Mouse (Mus musculus) midbrain, embryonic 16.5 days (tissue): ENCODE measurements around the gene Cdc37l1. TPM values are rescaled to one million over a fixed set of nuclear protein-coding genes. Genes with fewer than 3 reads are reported as not detected.

Experiments
- ATAC-seq: fragments of 200-750 bp; cut with Nextera tagmentation; 2 replicates; pipeline ENCODE4 v1.8.0; 2017; ENCODE audit warnings: moderate TSS enrichment
- H3K27ac ChIP-seq: fragments of 300-500 bp; sonication (generic); 2 replicates; pipeline ENCODE4 v1.5.1; 2014; ENCODE audit warnings: mild to moderate bottlenecking, low read length, mixed read lengths
- H3K27me3 ChIP-seq: fragments of 300-500 bp; sonication (generic); 2 replicates; pipeline ENCODE4 v1.6.1; 2014; ENCODE audit warnings: low read depth, low read length, mixed read lengths; ENCODE audit not compliant: control insufficient read depth, insufficient read depth
- H3K36me3 ChIP-seq: fragments of 300-500 bp; sonication (generic); 2 replicates; pipeline ENCODE4 v1.6.1; 2014; ENCODE audit warnings: mild to moderate bottlenecking, low read length, moderate library complexity, mixed read lengths; ENCODE audit not compliant: control insufficient read depth, insufficient read depth
- H3K4me1 ChIP-seq: fragments of 300-500 bp; sonication (generic); 2 replicates; pipeline ENCODE4 v1.6.1; 2014; ENCODE audit warnings: mild to moderate bottlenecking, low read length, mixed read lengths; ENCODE audit not compliant: control insufficient read depth, insufficient read depth
- H3K4me2 ChIP-seq: fragments of 300-500 bp; sonication (generic); 2 replicates; pipeline ENCODE4 v1.6.1; 2014; ENCODE audit warnings: mild to moderate bottlenecking, low read length, mixed read lengths
- H3K4me3 ChIP-seq: fragments of 300-500 bp; sonication (generic); 2 replicates; pipeline ENCODE4 v1.5.1; 2014; ENCODE audit warnings: low read depth, mild to moderate bottlenecking, low read length, moderate library complexity, mixed read lengths
- H3K9ac ChIP-seq: fragments of 300-500 bp; sonication (generic); 2 replicates; pipeline ENCODE4 v1.6.1; 2014; ENCODE audit warnings: low read depth, low read length, mixed read lengths
- H3K9me3 ChIP-seq: fragments of 300-500 bp; sonication (generic); replicated peaks from 2 replicates; pipeline ENCODE4 v1.6.1; 2014; ENCODE audit warnings: mild to moderate bottlenecking, low read length, mixed read lengths; ENCODE audit not compliant: control insufficient read depth, poor library complexity, severe bottlenecking
- WGBS: fragments of 180-500 bp; shearing (Covaris S2); extraction: QIAGEN DNeasy Blood & Tissue Kit; methylation state at CpG from one replicate; pipeline ENCODE4 v1.1.7; 2014; 5-methylcytosine and 5-hydroxymethylcytosine counted together
- polyA plus RNA-seq: library from polyadenylated mRNA; unstranded; fragments of >200 nt; fragmentation: Nextera tagmentation; extraction: Ambion mirVana; gene quantifications from 2 replicates; pipeline ENCODE4 v1.2.1, GENCODE M21; 2015

Cdc37l1 gene
- polyA plus RNA-seq, 1 experiment from 2014 or later = 48.9 TPM

DNA sequence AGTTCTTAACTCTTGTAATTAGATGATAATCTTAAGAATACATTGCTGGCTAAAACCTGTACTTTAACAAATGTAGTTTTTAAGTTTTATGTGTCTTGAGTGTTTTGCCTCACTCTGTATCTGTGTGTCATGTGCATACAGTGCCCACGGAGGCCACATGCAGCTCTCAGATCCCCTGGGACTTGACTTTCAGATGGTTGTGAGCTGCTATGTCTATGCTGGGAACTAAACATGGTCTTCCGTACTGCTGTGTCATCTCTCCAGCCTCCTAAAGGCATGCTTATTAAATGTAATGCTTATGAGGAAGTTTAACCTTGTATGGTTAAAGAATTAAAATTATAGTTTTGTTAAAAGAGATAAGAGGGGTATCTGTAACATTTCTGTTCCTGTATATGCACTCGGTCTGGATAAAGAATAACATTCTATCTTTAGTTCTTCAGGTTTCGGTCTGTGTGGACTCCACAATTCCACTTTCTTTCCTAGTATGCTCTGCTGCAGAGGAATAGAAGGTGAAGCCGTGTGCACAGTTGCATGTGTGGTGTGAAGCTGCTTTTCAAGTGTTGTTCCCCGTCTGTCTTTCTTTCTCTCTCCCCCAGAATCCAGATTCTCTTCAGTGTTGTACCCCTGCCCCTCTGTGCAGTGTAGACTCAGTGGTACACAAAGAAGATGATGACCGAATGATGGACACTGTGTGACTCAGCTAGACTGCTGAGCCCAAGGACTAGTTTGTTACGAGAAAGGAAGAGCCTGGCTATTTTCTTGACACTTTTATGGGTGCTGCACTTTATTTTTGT is 25.5 kb downstream of the Cdc37l1 start:
- no peaks in the 10 kb centered on the region for H3K27me3 ChIP-seq
- ATAC-seq = no peak
- WGBS = 86% methylated on average over 8 of the region's 8 CpGs
- no peaks in the 10 kb centered on the region for H3K4me1 ChIP-seq
- peaks cover 20% of the 10 kb centered on the region for H3K36me3 ChIP-seq
- H3K4me2 ChIP-seq = no peak overlapping the region
- no peak overlapping the region for H3K9ac ChIP-seq
- no peak overlapping the region for H3K27ac ChIP-seq
- no peak overlapping the region for H3K4me3 ChIP-seq
- H3K9me3 ChIP-seq = no peaks in the 10 kb centered on the region

DNA sequence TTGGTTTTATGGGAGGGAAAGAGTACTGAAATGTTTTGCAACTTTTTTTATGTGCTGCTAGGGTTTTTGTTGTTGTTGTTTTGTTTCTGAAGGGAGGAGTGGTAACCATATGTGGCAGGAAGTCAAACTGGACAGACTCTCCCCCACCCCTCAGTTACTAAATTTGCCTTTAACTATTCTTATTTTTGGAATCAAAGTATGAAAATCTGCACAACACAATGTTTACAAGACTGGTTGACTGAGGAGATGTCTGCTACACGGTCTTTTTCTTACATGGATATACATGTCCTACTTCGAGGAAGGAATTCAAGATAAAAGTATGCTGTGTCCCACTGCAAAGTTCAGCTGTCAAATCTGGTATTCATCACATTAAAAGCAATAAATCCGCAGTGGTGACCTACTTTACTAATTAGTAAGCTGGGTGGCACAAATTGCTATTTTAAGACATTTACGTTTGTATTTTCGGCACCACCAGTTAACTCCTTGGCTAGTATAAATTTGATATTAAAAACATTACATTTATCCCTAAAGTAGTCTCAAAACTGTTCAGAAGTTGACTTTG is 26.1 kb downstream of the Cdc37l1 start:
- H3K4me3 ChIP-seq = no peak overlapping the region
- H3K9ac ChIP-seq = no peak overlapping the region
- no peak for ATAC-seq
- H3K9me3 ChIP-seq = no peaks in the 10 kb centered on the region
- peaks cover 24% of the 10 kb centered on the region for H3K36me3 ChIP-seq
- no peaks in the 10 kb centered on the region for H3K27me3 ChIP-seq
- H3K27ac ChIP-seq = no peak overlapping the region
- 91% methylated on average over 5 of the region's 5 CpGs for WGBS
- H3K4me2 ChIP-seq = no peak overlapping the region
- no peaks in the 10 kb centered on the region for H3K4me1 ChIP-seq

DNA sequence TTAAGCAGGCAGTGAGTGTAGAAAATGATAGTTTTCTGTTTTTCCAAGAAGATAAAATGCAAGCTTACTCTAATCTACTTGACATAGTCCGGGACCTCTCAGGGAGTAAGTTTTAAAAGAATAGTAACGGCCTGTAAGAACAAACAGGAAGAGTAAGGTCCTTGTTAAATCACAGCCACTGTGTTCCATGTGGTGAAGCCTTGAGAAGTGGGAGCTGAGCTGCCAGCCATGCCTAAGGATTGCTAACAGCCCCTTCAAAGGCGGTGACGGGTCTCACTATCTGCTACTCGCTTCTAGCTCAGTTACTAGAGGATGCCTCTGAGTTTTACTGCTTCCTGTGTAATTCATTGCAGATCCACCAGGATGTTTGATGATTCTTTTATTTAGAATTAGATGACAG is 26.6 kb downstream of the Cdc37l1 start:
- H3K36me3 ChIP-seq = peaks cover 29% of the 10 kb centered on the region
- no peak overlapping the region for H3K27ac ChIP-seq
- no peaks in the 10 kb centered on the region for H3K27me3 ChIP-seq
- H3K9ac ChIP-seq = no peak overlapping the region
- H3K4me1 ChIP-seq = no peaks in the 10 kb centered on the region
- no peak overlapping the region for H3K4me2 ChIP-seq
- H3K9me3 ChIP-seq = no peaks in the 10 kb centered on the region
- no peak overlapping the region for H3K4me3 ChIP-seq
- WGBS = 82% methylated on average over 5 of the region's 5 CpGs
- no peak for ATAC-seq

DNA sequence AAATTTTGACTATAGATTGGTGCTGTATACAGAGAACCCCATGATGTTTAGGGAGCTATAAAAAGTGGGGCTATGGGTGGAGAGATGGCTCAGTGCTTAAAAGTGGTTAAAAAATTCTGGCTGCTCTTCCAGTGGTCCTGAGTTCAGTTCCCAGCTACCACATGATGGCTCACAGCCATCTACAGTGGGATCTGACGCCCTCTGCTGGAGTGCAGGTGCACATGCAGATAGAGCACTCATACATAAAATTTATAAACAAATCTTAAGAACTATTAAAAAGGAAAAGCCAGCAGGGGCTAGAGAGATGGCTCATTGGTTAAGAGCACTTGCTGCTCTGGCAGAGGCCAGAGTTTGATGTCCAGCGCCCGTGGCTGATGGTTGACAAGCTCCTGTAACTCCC is 29.5 kb downstream of the Cdc37l1 start:
- H3K9ac ChIP-seq = no peak overlapping the region
- H3K4me2 ChIP-seq = no peak overlapping the region
- H3K27ac ChIP-seq = no peak overlapping the region
- H3K27me3 ChIP-seq = no peaks in the 10 kb centered on the region
- ATAC-seq = no peak
- H3K9me3 ChIP-seq = no peaks in the 10 kb centered on the region
- WGBS = 96% methylated on average over 3 of the region's 3 CpGs
- H3K4me3 ChIP-seq = no peak overlapping the region
- no peaks in the 10 kb centered on the region for H3K4me1 ChIP-seq
- H3K36me3 ChIP-seq = peaks cover 32% of the 10 kb centered on the region

DNA sequence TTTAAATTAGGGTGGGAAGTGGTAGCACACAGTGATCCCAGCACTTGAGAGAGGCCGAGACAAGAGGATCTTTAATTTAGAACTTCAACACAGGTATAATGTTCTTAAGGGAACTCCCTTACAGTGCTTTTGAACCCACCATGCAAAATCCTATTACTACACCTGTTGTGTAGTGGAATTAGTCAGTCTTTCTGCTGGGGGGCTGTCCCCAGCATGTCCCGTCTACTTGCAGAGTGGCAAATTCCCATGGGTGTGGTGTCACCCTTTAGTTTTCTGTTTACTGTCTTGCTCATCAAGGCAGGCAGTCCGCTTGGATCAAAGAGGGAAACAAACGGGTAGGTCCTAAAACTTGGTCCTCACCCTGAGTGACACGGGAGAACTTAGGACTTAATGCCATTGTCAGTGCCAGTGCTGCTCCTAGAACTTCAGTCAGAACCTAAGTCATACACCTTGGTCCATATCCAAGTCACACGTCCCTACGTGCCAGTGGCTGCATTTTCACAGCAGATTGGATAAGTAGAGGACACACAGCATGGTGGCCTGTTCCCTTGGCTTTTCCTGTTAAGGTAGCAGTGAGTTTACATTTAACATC is 31.7 kb downstream of the Cdc37l1 start:
- Histone ChIP-seq H3K27ac (no peak overlapping the region), H3K36me3 (peaks cover 29% of the 10 kb centered on the region), H3K9me3 (no peaks in the 10 kb centered on the region), H3K9ac (no peak overlapping the region), H3K4me1 (no peaks in the 10 kb centered on the region), H3K4me3 (no peak overlapping the region), H3K4me2 (no peak overlapping the region), H3K27me3 (no peaks in the 10 kb centered on the region)
- WGBS = 90% methylated on average over 7 of the region's 7 CpGs
- no peak for ATAC-seq

DNA sequence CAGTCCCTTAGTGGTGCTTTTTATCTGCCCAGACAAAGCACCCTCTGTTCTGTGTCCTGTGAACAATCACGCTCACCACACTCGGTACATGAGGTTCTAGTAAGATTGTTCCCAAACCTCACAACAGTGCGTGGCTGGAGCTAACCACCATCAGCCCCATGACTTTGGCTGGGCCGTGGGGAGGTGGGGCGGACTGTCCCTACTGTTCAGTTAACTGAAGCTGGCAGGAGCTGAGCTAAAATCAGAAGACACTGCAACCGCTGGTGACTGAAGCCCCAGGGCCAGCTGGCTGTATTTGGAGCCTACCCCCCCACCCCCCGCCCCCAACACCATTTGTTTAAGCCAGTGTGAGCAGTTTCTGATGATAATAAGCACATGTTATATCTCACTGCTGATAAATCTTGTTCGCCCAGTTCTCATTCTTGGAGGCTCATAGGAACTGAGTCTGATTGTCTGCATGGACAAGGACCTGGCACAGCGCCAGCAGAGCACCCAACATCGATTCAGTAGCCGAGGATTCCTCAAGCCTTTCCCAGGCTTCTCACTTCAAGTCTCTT is 34.3 kb downstream of the Cdc37l1 start:
- Histone ChIP-seq H3K4me1 (no peaks in the 10 kb centered on the region), H3K27me3 (no peaks in the 10 kb centered on the region), H3K4me3 (no peak overlapping the region), H3K4me2 (no peak overlapping the region), H3K9ac (no peak overlapping the region), H3K27ac (no peak overlapping the region), H3K36me3 (peaks cover 24% of the 10 kb centered on the region), H3K9me3 (no peaks in the 10 kb centered on the region)
- ATAC-seq = peak; percentile 87
- WGBS = 58% methylated on average over 11 of the region's 11 CpGs

DNA sequence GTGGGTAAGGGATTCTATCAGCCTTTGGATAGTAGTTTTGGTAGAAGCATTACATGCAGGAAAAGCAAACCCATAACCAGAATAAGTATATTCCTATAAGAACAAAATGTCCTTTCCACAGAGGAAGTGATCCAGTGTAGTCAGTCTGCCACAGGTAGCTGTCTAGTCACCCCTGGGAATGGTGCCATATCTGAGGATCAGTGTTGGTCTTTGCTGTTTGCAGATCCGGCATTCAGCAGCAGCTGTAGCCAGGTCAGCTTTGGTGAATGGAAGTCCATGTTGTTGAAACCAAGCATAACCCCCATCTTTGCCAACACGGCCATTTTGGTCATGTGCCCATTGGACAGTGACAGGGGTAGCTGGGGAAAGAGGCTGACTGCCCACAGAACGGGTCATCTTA is 41.6 kb downstream of the Cdc37l1 start:
- WGBS = 99% methylated on average over 3 of the region's 3 CpGs

DNA sequence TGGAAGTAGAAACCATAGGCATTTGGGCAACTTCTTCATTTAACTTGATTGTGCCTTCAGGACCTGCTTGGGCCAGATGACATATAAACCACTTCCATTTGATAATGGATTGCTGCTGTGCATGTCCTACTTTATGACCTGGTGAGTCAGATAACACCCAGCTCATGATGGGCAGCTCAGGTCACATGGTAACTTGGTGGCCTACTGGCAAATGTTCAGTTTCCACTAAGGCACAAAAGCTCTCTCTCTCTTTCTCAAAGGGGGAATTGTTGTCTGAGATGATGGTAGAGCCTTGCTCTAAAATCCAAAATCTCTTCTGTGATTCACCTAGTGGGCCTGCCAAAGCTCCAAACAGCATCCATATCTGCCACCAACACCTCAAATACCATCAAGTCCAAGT is 42.5 kb downstream of the Cdc37l1 start:
- H3K4me3 ChIP-seq = no peak overlapping the region
- H3K27me3 ChIP-seq = no peaks in the 10 kb centered on the region
- H3K4me2 ChIP-seq = no peak overlapping the region
- peaks cover 9% of the 10 kb centered on the region; the same call in 1 of the 2 replicates for H3K36me3 ChIP-seq
- no peak for ATAC-seq
- no peak overlapping the region for H3K27ac ChIP-seq
- H3K4me1 ChIP-seq = no peaks in the 10 kb centered on the region
- H3K9me3 ChIP-seq = no peaks in the 10 kb centered on the region
- H3K9ac ChIP-seq = no peak overlapping the region

More for the DNA sequence above, 41.6 kb downstream of the Cdc37l1 start:
- Histone ChIP-seq H3K4me3 (no peak overlapping the region), H3K36me3 (peaks cover 9% of the 10 kb centered on the region; the same call in 1 of the 2 replicates), H3K27me3 (no peaks in the 10 kb centered on the region), H3K4me1 (no peaks in the 10 kb centered on the region), H3K9ac (no peak overlapping the region), H3K27ac (no peak overlapping the region), H3K9me3 (no peaks in the 10 kb centered on the region), H3K4me2 (no peak overlapping the region)
- no peak for ATAC-seq

DNA sequence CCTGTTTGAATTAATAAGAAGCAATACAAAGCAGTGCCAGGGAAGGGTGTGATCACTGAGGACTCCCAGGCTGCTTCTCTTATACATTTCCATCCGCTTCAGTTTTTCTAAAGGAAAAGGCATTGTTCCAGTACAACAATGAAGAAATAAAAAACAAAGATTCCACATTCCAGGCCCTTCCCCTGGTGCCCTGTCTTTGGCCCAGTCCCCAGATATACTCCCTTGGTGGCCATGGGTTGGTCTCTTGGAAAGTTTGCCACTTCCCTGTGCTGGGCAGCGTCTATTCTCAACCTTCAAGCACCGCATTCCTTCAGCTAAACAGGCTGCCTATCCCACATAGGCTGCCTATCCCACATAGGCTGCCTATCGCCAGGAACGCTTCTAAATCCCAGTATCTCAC is 46.9 kb downstream of the Cdc37l1 start:
- H3K9me3 ChIP-seq = no peaks in the 10 kb centered on the region
- H3K27me3 ChIP-seq = no peaks in the 10 kb centered on the region
- ATAC-seq = no peak
- no peak overlapping the region for H3K27ac ChIP-seq
- no peak overlapping the region for H3K9ac ChIP-seq
- no peak overlapping the region for H3K4me3 ChIP-seq
- H3K4me2 ChIP-seq = no peak overlapping the region
- H3K36me3 ChIP-seq = peaks cover 3% of the 10 kb centered on the region; the same call in 1 of the 2 replicates
- 79% methylated on average over 5 of the region's 5 CpGs for WGBS
- no peaks in the 10 kb centered on the region for H3K4me1 ChIP-seq
